In the genomic region with DNA sequence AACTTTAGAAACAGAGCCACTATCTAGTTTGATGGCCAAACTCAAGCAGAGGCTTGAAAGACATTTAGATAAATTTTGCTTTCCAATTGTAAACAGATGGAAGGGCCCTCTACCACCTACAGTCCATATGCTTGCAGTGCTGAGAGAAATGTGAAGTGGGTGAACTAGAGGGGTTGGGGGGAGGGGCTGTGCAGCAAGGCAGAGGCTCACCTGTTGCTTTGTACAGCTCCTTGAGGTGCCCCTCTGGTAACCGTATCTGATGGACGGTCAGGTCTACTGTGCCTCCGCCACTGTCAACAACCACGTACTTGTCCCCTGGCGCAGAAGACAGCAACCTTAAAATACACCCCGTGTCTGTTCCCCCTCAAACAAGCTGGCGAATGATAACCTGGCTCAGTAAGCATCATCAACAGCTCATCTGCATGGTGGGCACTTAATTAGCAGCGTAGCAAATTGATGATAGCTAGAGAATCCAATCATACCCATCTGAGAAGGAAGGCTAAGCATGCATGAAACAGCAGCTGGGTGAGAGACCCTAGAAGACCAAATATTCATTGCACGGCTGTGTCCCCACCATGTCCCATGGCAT, we compare ENCODE assay signal across 38 mouse cellular contexts. TPM values are rescaled to one million over a fixed set of nuclear protein-coding genes. Genes with fewer than 3 reads are reported as not detected.
DNase-seq lines count a peak whose midpoint lies in the region; ATAC-seq lines count a peak whose summit lies in the region.
"Had no signal": no experiment of that assay in that cellular context is flagged by ENCODE, and none has a peak within 500 bp of the region (broad histone marks: within the 10 kb centered on the region; RNA-seq: fewer than 3 reads in every experiment).

No protein-coding gene starts in this region.

- no peak for DNase-seq in frontal cortex, postnatal 10 days (ENCODE audit: low spot score in 2 of 2)
- peak; percentile 60 to 88 for DNase-seq in left cerebral cortex, postnatal 25 days (ENCODE audit: low spot score in 2 of 2)
- no peak for DNase-seq in left cerebral cortex, adult 11 months (ENCODE audit: low spot score)
- DNase-seq in right cerebral cortex, postnatal 10 days (ENCODE audit: low spot score in 2 of 2): peak; percentile 69 to 70
- DNase-seq in right cerebral cortex, postnatal 4 days: no peak
- DNase-seq: adrenal gland, adult 2 months; cerebellum, adult 9-10 months; cerebellum, postnatal 36 days; gastrocnemius, adult 2 months; gastrocnemius, postnatal 36 days; heart, adult 18-20 months; heart, postnatal 4 days; kidney, adult 9 months; kidney, postnatal 10 days; liver; lung, adult 2 months; lung, postnatal 10 days; thymus, postnatal 4 days had no signal

- no peak overlapping the region for H3K9ac ChIP-seq in heart, embryonic 11.5 days (ENCODE audit: low read depth, low read length)
- no peak overlapping the region for H3K9ac ChIP-seq in neural tube, embryonic 15.5 days (replicated peaks)
- H3K9ac ChIP-seq: forebrain, embryonic 13.5 days; heart, embryonic 12.5 days; hindbrain, embryonic 13.5 days; liver, embryonic 14.5 days; midbrain, embryonic 15.5 days had no signal

- H3K4me2 ChIP-seq in heart, embryonic 11.5 days: no peak overlapping the region
- no peak overlapping the region for H3K4me2 ChIP-seq in neural tube, embryonic 15.5 days
- H3K4me2 ChIP-seq: forebrain, embryonic 13.5 days; heart, embryonic 12.5 days; hindbrain, embryonic 13.5 days; midbrain, embryonic 15.5 days had no signal

- no peaks in the 10 kb centered on the region for H3K27me3 ChIP-seq in heart, embryonic 11.5 days (ENCODE audit: control insufficient read depth, insufficient read depth, low read length)
- H3K27me3 ChIP-seq in neural tube, embryonic 15.5 days (replicated peaks): no peaks in the 10 kb centered on the region
- H3K27me3 ChIP-seq: CH12.LX; forebrain, embryonic 13.5 days; hindbrain, embryonic 13.5 days; midbrain, embryonic 15.5 days had no signal

- intact Hi-C loops in left cerebral cortex, postnatal 25 days (cut with DNase I): loop anchor here (1.0 to 2.0 kb wide), 2 partner anchors 11 to 42 kb away; no protein-coding TSS in a partner anchor

- H3K9me3 ChIP-seq in heart, embryonic 11.5 days (replicated peaks; ENCODE audit: control insufficient read depth, low read length): no peaks in the 10 kb centered on the region
- no peaks in the 10 kb centered on the region for H3K9me3 ChIP-seq in neural tube, embryonic 15.5 days (replicated peaks)
- H3K9me3 ChIP-seq: forebrain, embryonic 13.5 days; hindbrain, embryonic 13.5 days; midbrain, embryonic 15.5 days had no signal

- 82% methylated on average over 9 of the region's 9 CpGs for WGBS in heart, embryonic 11.5 days (ENCODE audit: insufficient replicate concordance)
- 78% methylated on average over 9 of the region's 9 CpGs for WGBS in neural tube, embryonic 15.5 days

- no peak overlapping the region for H3K4me3 ChIP-seq in heart, embryonic 11.5 days (ENCODE audit: low read depth, low read length)
- no peak overlapping the region for H3K4me3 ChIP-seq in neural tube, embryonic 15.5 days (replicated peaks)
- H3K4me3 ChIP-seq: forebrain, embryonic 13.5 days; gastrocnemius, adult 2 months; heart, embryonic 12.5 days; hindbrain, embryonic 13.5 days; midbrain, embryonic 15.5 days had no signal

- H3K4me1 ChIP-seq in heart, embryonic 11.5 days (ENCODE audit: control insufficient read depth, insufficient read depth, low read length): no peaks in the 10 kb centered on the region
- H3K4me1 ChIP-seq in neural tube, embryonic 15.5 days: peaks cover 11% of the 10 kb centered on the region; the same call in 1 of the 2 replicates
- H3K4me1 ChIP-seq: forebrain, embryonic 13.5 days; heart, embryonic 12.5 days had no signal

- no peak overlapping the region for H3K27ac ChIP-seq in heart, embryonic 11.5 days (ENCODE audit: low read depth, low read length)
- H3K27ac ChIP-seq in neural tube, embryonic 15.5 days (replicated peaks): no peak overlapping the region
- H3K27ac ChIP-seq: forebrain, embryonic 13.5 days; gastrocnemius, adult 2 months; hindbrain, embryonic 13.5 days; liver, embryonic 14.5 days; macrophage; midbrain, embryonic 15.5 days had no signal

- peak; percentile 36; the same call in 1 of the 2 replicates for ATAC-seq in frontal cortex, adult (ENCODE audit: low TSS enrichment)
- ATAC-seq in heart, embryonic 11.5 days (replicated peaks; ENCODE audit: insufficient number of reproducible peaks, low FRiP score, low TSS enrichment): no peak
- no peak for ATAC-seq in neural tube, embryonic 15.5 days (ENCODE audit: low FRiP score)
- ATAC-seq: activated CD4-positive, CD25-positive, alpha-beta regulatory T cell, adult 4 months; forebrain, embryonic 13.5 days; intestine, postnatal 0 days; midbrain, embryonic 15.5 days had no signal

- no peaks in the 10 kb centered on the region for H3K36me3 ChIP-seq in heart, embryonic 11.5 days (ENCODE audit: control insufficient read depth, insufficient read depth, low read length)
- peaks cover 35% of the 10 kb centered on the region for H3K36me3 ChIP-seq in neural tube, embryonic 15.5 days

RNA-seq across cellular contexts. Expression of gene 1700019N19Rik, which starts 11.0 kb away (rescaled TPM):
- total RNA-seq in left cerebral cortex, postnatal 25 days (2021): under 1 TPM; 0.34 to 0.39 TPM
- not detected in 2 replicates for polyA plus RNA-seq in heart, embryonic 11.5 days (2014; fragmentation: Nextera tagmentation; extraction: Ambion mirVana)
- polyA plus RNA-seq in neural tube, embryonic 15.5 days (2015; fragmentation: Nextera tagmentation; extraction: Ambion mirVana): not detected in 2 replicates
- total RNA-seq: gastrocnemius, adult 2 months; gastrocnemius, postnatal 36 days; heart, adult 18-20 months; megakaryocyte-erythroid progenitor cell, adult 5-6 weeks had no signal
- polyA plus RNA-seq: activated CD4-positive, CD25-positive, alpha-beta regulatory T cell, adult 4 months; adrenal gland, adult 2 months; C2C12; embryonic facial prominence, embryonic 11.5 days; forebrain, embryonic 13.5 days; heart, embryonic 12.5 days; heart, postnatal 0 days; hindbrain, embryonic 13.5 days; intestine, postnatal 0 days; large intestine, adult 2 months; limb, embryonic 11.5 days; liver, embryonic 14.5 days; lung, adult 2 months; macrophage; midbrain, embryonic 15.5 days; neural tube, embryonic 11.5 days; thymus, postnatal 0 days had no signal

RNA-seq across cellular contexts. Expression of gene Pnliprp2, which starts 45.8 kb away (rescaled TPM):
- total RNA-seq in left cerebral cortex, postnatal 25 days (2021): not detected
- polyA plus RNA-seq in heart, embryonic 11.5 days (2014; fragmentation: Nextera tagmentation; extraction: Ambion mirVana): 0.26 TPM in 1 of 2 replicates, not detected in the other
- 0.22 TPM in 1 of 2 replicates, not detected in the other for polyA plus RNA-seq in neural tube, embryonic 15.5 days (2015; fragmentation: Nextera tagmentation; extraction: Ambion mirVana)
- total RNA-seq: adrenal gland, adult 2 months; gastrocnemius, adult 2 months; gastrocnemius, postnatal 36 days; heart, adult 18-20 months; megakaryocyte-erythroid progenitor cell, adult 5-6 weeks had no signal
- polyA plus RNA-seq: activated CD4-positive, CD25-positive, alpha-beta regulatory T cell, adult 4 months; adrenal gland, adult 2 months; C2C12; embryonic facial prominence, embryonic 11.5 days; heart, postnatal 0 days; hindbrain, embryonic 13.5 days; lung, adult 2 months; macrophage; midbrain, embryonic 15.5 days; neural tube, embryonic 11.5 days had no signal

Comparison
In these comparisons a context has a peak if more than half of its experiments do, and no peak if none do; other contexts are left out.
1. DNase-seq: peak in left cerebral cortex, postnatal 25 days (2 of 2) and right cerebral cortex, postnatal 10 days (2 of 2); none in frontal cortex, postnatal 10 days (0 of 2), left cerebral cortex, adult 11 months (single experiment) and right cerebral cortex, postnatal 4 days (single experiment).